Mouse (Mus musculus) splenic B cell, adult 2 months (primary cell): ENCODE measurements around the gene Syt8.

Experiments
- DNase-seq: peaks from one replicate; pipeline ENCODE4 v3.0.0-alpha.2; 2011; ENCODE audit warnings: low read depth, low spot score
- H3K27me3 ChIP-seq: 2 replicates; pipeline ENCODE4 v1.6.1; 2012; ENCODE audit warnings: mild to moderate bottlenecking, low read length, moderate library complexity, mixed read lengths; ENCODE audit not compliant: control insufficient read depth, poor library complexity, insufficient read depth, severe bottlenecking
- H3K36me3 ChIP-seq: 2 replicates; pipeline ENCODE4 v1.6.1; 2012; ENCODE audit warnings: mild to moderate bottlenecking, low read length, moderate library complexity, mixed read lengths; ENCODE audit not compliant: control insufficient read depth, poor library complexity, insufficient read depth, severe bottlenecking

Gene Syt8

GRCm38 (mm10) chr7:142446264-142446663 is 11.6 kb downstream of the Syt8 start:
- no peak for DNase-seq
- Histone ChIP-seq H3K27me3 (no peaks in the 10 kb centered on the region), H3K36me3 (no peaks in the 10 kb centered on the region)

- Histone ChIP-seq H3K27me3 (no peaks in the 10 kb centered on the region), H3K36me3 (no peaks in the 10 kb centered on the region)
- no peak for DNase-seq
Measured at GRCm38 (mm10) chr7:142449038-142449617, 14.5 kb downstream of the Syt8 start.

GRCm38 (mm10) chr7:142454706-142455105 is 20.1 kb downstream of the Syt8 start:
- no peaks in the 10 kb centered on the region for H3K36me3 ChIP-seq
- no peaks in the 10 kb centered on the region for H3K27me3 ChIP-seq
- DNase-seq = no peak

- H3K27me3 ChIP-seq = no peaks in the 10 kb centered on the region
- no peaks in the 10 kb centered on the region for H3K36me3 ChIP-seq
- DNase-seq = no peak
Measured at GRCm38 (mm10) chr7:142455251-142455650, 20.6 kb downstream of the Syt8 start.

- Histone ChIP-seq H3K27me3 (no peaks in the 10 kb centered on the region), H3K36me3 (no peaks in the 10 kb centered on the region)
- no peak for DNase-seq
Measured at GRCm38 (mm10) chr7:142456806-142457205, 22.2 kb downstream of the Syt8 start.

- Histone ChIP-seq H3K36me3 (no peaks in the 10 kb centered on the region), H3K27me3 (no peaks in the 10 kb centered on the region)
- no peak for DNase-seq
Measured at GRCm38 (mm10) chr7:142457227-142457811, 22.7 kb downstream of the Syt8 start.

- Histone ChIP-seq H3K27me3 (no peaks in the 10 kb centered on the region), H3K36me3 (no peaks in the 10 kb centered on the region)
- DNase-seq = peak; percentile 50
Measured at GRCm38 (mm10) chr7:142458026-142458425, 23.4 kb downstream of the Syt8 start.

GRCm38 (mm10) chr7:142458676-142459298 is 24.1 kb downstream of the Syt8 start:
- no peak for DNase-seq
- Histone ChIP-seq H3K27me3 (no peaks in the 10 kb centered on the region), H3K36me3 (no peaks in the 10 kb centered on the region)

- DNase-seq = no peak
- no peaks in the 10 kb centered on the region; the same call in 1 of the 2 replicates for H3K36me3 ChIP-seq
- no peaks in the 10 kb centered on the region for H3K27me3 ChIP-seq
Measured at GRCm38 (mm10) chr7:142459299-142459691, 24.6 kb downstream of the Syt8 start.

GRCm38 (mm10) chr7:142460636-142461077 is 26.0 kb downstream of the Syt8 start, which contains the start of gene Lsp1:
Lsp1 (plus strand) TSS chr7:142460809.
- no peaks in the 10 kb centered on the region for H3K27me3 ChIP-seq
- H3K36me3 ChIP-seq = no peaks in the 10 kb centered on the region; the same call in 1 of the 2 replicates
- DNase-seq = peak; percentile 86

GRCm38 (mm10) chr7:142461446-142461845 is 26.8 kb downstream of the Syt8 start:
- Histone ChIP-seq H3K27me3 (no peaks in the 10 kb centered on the region), H3K36me3 (no peaks in the 10 kb centered on the region; the same call in 1 of the 2 replicates)
- no peak for DNase-seq

- Histone ChIP-seq H3K27me3 (no peaks in the 10 kb centered on the region), H3K36me3 (no peaks in the 10 kb centered on the region; the same call in 1 of the 2 replicates)
- no peak for DNase-seq
Measured at GRCm38 (mm10) chr7:142462190-142462589, 27.5 kb downstream of the Syt8 start.

- Histone ChIP-seq H3K27me3 (no peaks in the 10 kb centered on the region), H3K36me3 (no peaks in the 10 kb centered on the region; the same call in 1 of the 2 replicates)
- peak; percentile 36 for DNase-seq
Measured at GRCm38 (mm10) chr7:142462594-142463078, 28.0 kb downstream of the Syt8 start.

GRCm38 (mm10) chr7:142470171-142470691 is 35.6 kb downstream of the Syt8 start:
- no peaks in the 10 kb centered on the region; the same call in 1 of the 2 replicates for H3K36me3 ChIP-seq
- H3K27me3 ChIP-seq = no peaks in the 10 kb centered on the region
- no peak for DNase-seq
